Mouse (Mus musculus) bone marrow, adult 2 months (tissue): ENCODE data around the gene Zfp622. TPM values are rescaled to one million over a fixed set of nuclear protein-coding genes. Genes with fewer than 3 reads are reported as not detected.

Experiments
- H3K27ac ChIP-seq: fragments of 200-500 bp; 2 replicates; pipeline ENCODE4 v1.5.1; 2012; ENCODE audit warnings: low read depth, mild to moderate bottlenecking, control low read depth, inconsistent platforms, low read length; ENCODE audit not compliant: control insufficient read depth, poor library complexity, insufficient read depth
- H3K4me1 ChIP-seq: fragments of 200-500 bp; 2 replicates; pipeline ENCODE4 v1.6.1; 2011; ENCODE audit warnings: low read length; ENCODE audit not compliant: control insufficient read depth, insufficient read depth
- H3K4me3 ChIP-seq: fragments of 200-500 bp; replicated peaks from 2 replicates; pipeline ENCODE3; 2011; ENCODE audit warnings: mild to moderate bottlenecking, low read depth, low read length, control low read depth; ENCODE audit not compliant: control insufficient read depth
- CTCF ChIP-seq: fragments of 200-500 bp; IDR thresholded peaks from 2 replicates; pipeline ENCODE4 v1.5.1; 2011; ENCODE audit warnings: low read length, control low read depth; ENCODE audit not compliant: control insufficient read depth, insufficient read depth
- POLR2A ChIP-seq: fragments of 200-500 bp; IDR thresholded peaks from 2 replicates; pipeline ENCODE4 v1.6.1; 2011; ENCODE audit warnings: low read depth, mild to moderate bottlenecking, control low read depth, low read length, borderline replicate concordance; ENCODE audit not compliant: control insufficient read depth
- WGBS: fragments of 180-500 bp; shearing (Covaris S2); methylation state at CpG from one replicate; pipeline ENCODE4 v1.1.7; 2018; 5-methylcytosine and 5-hydroxymethylcytosine counted together
- polyA plus RNA-seq: library from polyadenylated mRNA; stranded (reverse); fragments of >200 nt; gene quantifications from 2 replicates; pipeline ENCODE4 v1.2.4, GENCODE M21; 2011; ENCODE audit warnings: low replicate concordance; ENCODE audit not compliant: missing spikeins, insufficient read depth, insufficient read length

The Zfp622 gene
- polyA plus RNA-seq = 24.1 and 54.0 TPM in 2 replicates

GRCm38 (mm10) chr15:25984067-25984733 is at the start of gene Zfp622:
Gene Zfp622, plus strand, starts transcription at chr15:25984366.
- 0 out of 2 replicates have a peak, but pooled peaks have one; percentile 67 for TF ChIP-seq POLR2A
- no peak for TF ChIP-seq CTCF
- under 1% methylated on average over 55 of the region's 57 CpGs for WGBS
- Histone ChIP-seq H3K4me3 (peak within 1 kb of the TSS; percentile 98), H3K4me1 (no peaks in the 10 kb centered on the region; the same call in 1 of the 2 replicates), H3K27ac (peak within 1 kb of the TSS; percentile 94)

- H3K4me3 ChIP-seq = no peak overlapping the region
- TF ChIP-seq POLR2A (no peak), CTCF (no peak)
- no peak overlapping the region for H3K27ac ChIP-seq
- H3K4me1 ChIP-seq = no peaks in the 10 kb centered on the region
- WGBS = 80% methylated on average over 7 of the region's 7 CpGs
Observed at GRCm38 (mm10) chr15:25934411-25934810, 49.8 kb upstream of the Zfp622 start.

- 69% methylated on average over 7 of the region's 7 CpGs for WGBS
- H3K4me1 ChIP-seq = peaks cover 1% of the 10 kb centered on the region; the same call in 1 of the 2 replicates
- TF ChIP-seq POLR2A (no peak), CTCF (no peak)
- H3K4me3 ChIP-seq = no peak overlapping the region
- no peak overlapping the region for H3K27ac ChIP-seq
Observed at GRCm38 (mm10) chr15:25938496-25938895, 45.7 kb upstream of the Zfp622 start.

- TF ChIP-seq CTCF (no peak), POLR2A (no peak)
- H3K27ac ChIP-seq = peak overlapping the region; percentile 57
- WGBS = 40% methylated on average over 24 of the region's 24 CpGs
- peaks cover 1% of the 10 kb centered on the region; the same call in 1 of the 2 replicates for H3K4me1 ChIP-seq
- H3K4me3 ChIP-seq = peak overlapping the region; percentile 49
Observed at GRCm38 (mm10) chr15:25940397-25941377, 43.5 kb upstream of the Zfp622 start.

- H3K4me1 ChIP-seq = peaks cover 1% of the 10 kb centered on the region; the same call in 1 of the 2 replicates
- no peak for TF ChIP-seq CTCF
- no peak for TF ChIP-seq POLR2A
- no peak overlapping the region for H3K4me3 ChIP-seq
- WGBS = 76% methylated on average over 11 of the region's 11 CpGs
- no peak overlapping the region for H3K27ac ChIP-seq
Observed at GRCm38 (mm10) chr15:25941514-25941913, 42.7 kb upstream of the Zfp622 start.

- 54% methylated on average over 4 of the region's 4 CpGs for WGBS
- Histone ChIP-seq H3K4me3 (no peak overlapping the region), H3K4me1 (peaks cover 1% of the 10 kb centered on the region; the same call in 1 of the 2 replicates), H3K27ac (no peak overlapping the region)
- no peak for TF ChIP-seq POLR2A
- no peak for TF ChIP-seq CTCF
Observed at GRCm38 (mm10) chr15:25942415-25942814, 41.8 kb upstream of the Zfp622 start.

- Histone ChIP-seq H3K27ac (no peak overlapping the region), H3K4me3 (no peak overlapping the region), H3K4me1 (peaks cover 1% of the 10 kb centered on the region; the same call in 1 of the 2 replicates)
- TF ChIP-seq POLR2A (no peak), CTCF (no peak)
- WGBS = 71% methylated on average over 15 of the region's 15 CpGs
Observed at GRCm38 (mm10) chr15:25943386-25944137, 40.6 kb upstream of the Zfp622 start.
